Mouse (Mus musculus) duodenum, adult 2 months (tissue): ENCODE measurements around the gene Dixdc1. TPM values are rescaled to one million over a fixed set of nuclear protein-coding genes. Genes with fewer than 3 reads are reported as not detected.

ENCODE experiments used
- polyA plus RNA-seq: library from polyadenylated mRNA; depleted of rRNA; stranded (reverse); fragments of >200 nt; gene quantifications from 2 replicates; pipeline ENCODE4 v1.2.3, GENCODE M21; 2012; ENCODE audit warnings: low replicate concordance; rRNA removed

Gene Dixdc1
- 0.30 and 2.1 TPM in 2 replicates for polyA plus RNA-seq

DNA sequence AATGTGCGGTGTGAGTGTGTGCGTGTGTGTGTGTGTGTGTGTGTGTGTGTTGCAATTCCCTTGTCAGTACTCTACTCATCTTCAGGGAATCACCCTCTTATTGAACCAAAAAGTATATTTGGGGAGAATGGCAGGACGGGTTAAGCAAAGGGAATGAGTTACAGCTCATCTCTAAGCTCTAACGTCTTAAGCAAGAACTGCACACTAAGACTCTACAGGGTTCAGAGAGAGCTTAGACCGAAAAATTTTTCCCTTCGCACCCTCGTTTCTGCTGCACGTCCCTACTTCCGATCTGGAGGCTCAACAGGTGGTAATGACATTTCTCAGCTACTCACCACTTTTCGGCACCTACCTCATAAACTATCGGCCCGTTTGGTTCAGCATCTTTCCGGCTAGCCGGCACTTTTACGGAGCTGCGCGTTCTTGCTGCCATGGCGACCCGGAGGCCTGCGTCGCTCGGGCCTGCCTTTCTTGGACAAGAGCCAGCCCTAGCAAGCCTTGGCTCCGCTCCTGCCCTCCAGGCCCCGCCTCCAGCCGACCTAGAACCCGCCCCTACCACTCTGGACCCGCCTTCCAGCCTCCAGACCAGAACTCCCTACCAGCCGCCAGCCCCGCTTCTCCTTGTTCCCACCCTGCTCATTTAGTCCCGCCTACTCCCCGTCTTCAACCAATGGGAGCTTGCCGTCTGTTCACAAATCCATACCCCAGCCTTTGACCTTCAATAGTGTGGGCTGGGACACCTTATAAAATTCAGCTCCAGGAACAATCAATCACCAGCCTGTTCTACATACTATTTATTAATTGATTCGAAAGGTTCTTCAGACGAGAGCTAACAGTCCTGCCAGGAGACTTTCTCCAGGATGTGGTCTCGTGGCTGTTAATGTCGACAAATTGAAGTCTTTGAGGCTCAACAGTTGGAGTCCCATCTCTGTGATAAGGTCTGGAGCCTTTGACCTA, at the start of gene Dixdc1:
Gene Dixdc1 (minus strand): TSS at position 604 of the 957 bp plus-strand sequence.

DNA sequence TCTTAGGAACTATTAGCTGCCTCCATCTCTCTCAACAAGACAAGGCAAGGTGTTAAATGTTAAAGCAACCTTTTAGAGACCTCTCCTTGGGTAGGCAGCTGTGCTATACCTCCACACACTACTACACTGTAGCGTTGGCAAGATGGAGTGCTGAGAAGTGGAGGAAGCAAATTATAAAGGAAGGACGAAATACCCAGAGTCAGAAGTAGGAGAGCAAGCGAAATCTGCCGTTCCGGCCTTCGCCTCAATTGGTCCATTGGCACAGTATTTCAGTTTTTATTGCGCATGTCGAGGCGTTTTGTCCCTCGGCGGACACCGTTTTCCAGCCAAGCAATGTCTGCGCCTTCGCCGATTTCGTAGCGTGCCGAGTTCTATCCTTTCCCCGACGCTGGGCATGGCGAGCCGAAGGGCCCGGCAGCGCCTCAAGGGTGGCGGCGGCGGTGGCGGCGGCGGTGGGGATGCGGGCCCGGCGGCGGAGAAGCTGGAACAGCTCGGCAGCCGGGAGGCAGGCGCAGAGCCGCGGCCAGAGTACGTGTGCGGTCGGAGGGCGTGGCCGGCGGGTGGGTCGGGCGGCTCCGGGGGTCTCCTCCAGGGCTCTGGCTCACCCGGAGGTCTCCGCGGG, 35.8 kb upstream of the Dixdc1 start, which contains the start of the genes Alg9 and 1110032A03Rik:
Gene Alg9 (plus strand): TSS at position 29 of the 622 bp plus-strand sequence.
Gene 1110032A03Rik (minus strand): TSS at position 530 of the 622 bp plus-strand sequence.

DNA sequence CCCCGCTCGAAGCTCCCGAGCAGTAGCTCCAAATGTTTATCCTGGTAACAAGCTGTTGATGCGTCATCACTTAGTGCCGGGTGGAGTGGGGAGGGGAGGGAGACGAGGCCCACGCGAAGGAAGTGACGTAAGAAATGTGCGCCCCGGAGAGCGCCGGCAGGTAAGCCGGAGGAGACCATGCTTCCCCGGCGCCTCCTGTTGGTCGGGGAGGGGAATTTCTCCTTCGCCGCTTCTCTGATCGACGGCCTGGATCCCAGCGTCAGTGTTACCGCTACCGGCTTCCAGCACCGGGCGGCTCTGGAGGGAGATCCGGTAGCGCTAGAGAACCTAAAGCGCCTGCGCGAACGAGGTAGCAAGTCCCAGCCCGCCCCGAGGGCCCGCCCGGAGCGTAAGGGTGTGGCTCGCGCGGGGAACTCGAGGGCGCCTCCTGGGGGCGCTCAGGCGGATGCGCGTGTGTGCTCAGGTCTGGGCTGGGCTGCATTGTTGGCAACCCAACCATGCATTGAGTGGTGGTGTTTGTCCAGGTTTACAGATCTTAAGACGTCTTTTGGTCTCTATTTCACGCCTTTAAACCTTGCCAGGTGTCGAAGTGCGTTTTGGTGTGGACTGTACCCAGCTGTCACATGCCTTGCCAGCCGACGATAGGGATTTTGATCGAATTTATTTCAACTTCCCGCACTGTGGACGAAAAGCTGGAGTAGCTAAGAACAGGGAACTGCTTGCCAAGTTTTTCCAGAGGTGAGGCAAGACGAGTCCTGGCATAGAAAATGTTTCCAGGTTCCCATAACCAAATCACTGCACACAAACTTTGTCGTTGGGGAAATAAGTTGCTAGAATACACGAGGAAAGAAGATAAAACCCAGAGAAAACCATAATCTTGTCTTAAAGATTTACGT, 29.0 kb upstream of the Dixdc1 start, which contains the start of gene Fdxacb1:
Gene Fdxacb1 (plus strand): TSS at position 130 of the 896 bp plus-strand sequence.

DNA sequence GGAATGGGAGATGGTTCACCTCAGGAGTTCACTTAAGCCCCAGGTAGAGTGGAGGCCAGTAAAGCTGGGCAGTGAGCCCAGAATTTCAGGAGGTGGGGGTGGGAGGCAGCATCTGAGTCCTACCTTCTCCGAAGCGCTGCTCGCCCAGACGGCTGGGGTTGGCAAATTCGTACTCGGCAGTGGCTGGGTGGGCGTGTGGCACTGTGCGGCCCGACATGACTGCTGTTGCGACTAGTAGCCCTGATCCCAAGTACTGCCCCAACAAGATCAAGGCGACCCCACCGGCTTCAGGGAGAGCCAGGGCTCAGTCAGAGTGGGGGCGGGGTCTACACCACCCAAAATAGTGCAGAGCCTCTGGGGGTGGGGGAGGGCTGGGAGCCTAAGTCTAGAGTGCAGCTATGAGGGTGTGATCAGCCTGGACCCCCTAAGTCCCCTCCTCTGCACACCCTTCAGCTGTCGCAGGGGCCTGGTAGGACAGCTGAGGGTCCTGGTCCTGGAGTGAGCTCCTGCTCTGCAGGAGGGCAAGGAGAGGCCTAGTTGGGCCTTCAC, 12.8 kb upstream of the Dixdc1 start, which contains the start of gene Hspb2:
Gene Hspb2 (minus strand): TSS at position 301 of the 549 bp plus-strand sequence.

DNA sequence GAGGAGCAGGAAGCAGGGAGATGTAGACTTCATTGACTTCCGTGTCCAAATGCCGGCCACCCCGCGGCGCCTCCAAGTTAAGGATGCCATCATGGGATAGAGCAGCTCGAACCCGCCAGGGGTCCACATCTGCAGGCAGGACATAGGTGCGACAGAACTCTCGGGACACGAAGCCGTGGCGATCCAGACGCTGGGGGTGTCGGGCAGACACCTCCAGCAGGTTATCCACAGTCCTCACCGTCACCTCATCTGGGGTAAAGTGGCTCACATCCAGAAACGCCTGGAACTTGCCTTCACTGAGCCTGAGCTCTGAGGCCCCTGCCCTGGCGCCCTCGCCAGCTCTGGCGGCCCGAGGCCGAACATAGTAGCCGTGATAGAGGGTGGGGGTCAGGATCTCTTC, 12.0 kb upstream of the Dixdc1 start, which contains the start of gene Cryab:
Gene Cryab (plus strand): TSS at position 3 of the 400 bp plus-strand sequence.

DNA sequence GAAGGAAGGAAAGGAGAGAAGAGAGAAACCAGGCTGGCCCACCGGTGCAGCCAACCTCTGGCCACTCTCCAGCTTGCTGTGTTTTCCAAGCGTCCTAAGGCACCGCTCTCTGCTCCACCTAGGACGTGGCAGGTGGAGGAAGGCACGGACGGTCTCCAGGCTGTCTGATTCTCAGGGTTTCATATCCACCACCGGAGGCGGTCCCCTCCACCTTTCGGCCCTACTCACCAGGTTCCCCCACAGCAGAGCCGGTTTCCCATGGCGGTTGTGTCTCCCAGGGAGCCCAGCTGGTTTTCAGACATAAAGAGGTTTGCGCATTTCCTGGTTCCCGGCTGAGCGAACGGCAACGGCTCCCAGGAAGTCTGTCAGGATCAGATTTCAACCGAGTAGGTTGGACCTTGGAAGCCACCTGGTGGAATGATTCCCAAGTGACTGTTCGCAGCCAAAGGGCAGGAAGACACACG, 6.9 kb upstream of the Dixdc1 start, which contains the start of gene 2310030G06Rik:
Gene 2310030G06Rik (minus strand): TSS at position 323 of the 464 bp plus-strand sequence.

DNA sequence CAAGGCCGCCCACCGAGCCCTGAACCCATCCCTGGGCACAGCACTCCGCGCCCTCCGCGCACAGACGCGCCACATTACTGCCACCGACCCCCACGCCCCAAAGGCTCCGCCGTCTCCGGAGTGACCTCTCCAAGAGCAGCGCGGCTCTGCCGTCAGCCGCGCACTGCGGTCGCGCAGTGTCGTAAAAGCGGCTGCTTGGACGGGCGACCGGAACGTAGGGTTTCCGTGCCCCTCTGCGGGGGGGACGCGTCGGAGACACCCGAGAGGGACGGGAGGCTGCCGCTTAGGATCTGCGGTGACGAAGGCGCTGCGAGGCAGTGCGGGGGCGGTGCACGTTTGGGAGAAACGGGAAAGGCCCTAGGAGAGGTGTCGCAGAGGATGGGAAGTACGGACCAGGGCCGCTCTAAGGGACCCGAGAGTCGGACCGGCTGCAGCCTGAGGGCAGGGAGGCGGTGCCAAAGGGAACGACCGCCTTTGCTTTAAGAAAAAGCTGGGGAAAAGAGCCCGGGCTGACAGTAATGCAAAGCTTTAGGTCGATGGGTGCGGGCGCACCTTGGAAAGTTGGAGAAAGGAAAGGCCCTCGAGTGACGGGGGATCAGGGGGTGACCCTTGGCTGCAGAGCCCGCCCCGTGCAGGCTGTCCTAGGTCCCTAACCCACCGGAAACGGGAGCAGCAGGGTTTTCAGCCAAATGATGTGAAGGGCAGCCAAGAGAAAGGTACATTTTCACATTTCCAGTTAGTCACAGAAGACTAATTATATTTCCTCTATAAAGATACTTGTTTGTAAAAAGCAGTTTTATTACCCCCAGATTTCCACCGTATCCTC, 79.7 kb downstream of the Dixdc1 start, which contains the start of gene Dlat:
Gene Dlat (minus strand): TSS at position 389 of the 826 bp plus-strand sequence.

DNA sequence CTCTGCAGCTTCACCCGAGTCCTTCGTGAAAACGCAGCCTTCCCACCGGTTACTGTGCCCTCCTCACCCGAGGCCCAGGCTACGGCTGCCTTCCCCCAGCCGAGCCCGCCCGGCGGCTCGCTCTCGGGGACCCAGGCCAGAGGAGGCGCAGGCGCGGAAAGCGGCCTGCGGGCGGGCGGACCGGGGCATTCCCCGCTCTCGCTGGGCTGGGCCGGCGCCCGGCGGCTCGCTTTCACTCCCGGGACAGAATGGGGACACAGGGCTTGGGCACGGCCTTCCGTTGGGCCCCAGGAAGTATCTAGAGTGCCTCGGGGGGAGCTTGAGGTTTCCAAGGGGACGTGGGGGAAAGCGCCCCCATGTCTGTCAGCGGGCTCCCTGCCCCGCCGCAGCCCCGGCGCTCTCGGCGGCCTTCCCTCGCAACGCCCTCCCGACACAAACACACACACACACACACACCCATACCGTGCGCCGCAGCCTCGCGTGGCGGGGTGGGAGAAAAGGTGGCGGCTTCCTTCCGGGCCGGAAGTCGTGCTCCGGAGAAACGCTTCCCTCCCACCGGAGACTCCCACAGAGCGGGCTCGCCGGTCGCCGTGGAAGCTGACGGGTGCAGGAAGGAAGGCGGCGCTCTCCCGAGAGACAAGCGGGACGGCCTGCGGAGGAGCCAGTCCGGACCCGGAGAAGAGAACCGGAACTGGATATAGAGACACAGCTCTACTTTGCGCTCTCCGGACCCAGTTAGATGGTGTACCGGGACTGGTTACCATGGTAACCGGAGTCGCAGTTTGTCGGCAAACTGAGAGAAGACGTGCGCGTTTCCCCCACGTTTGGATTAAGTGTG, 122.3 kb downstream of the Dixdc1 start, which contains the start of the genes Pih1d2 and Nkapd1:
Gene Pih1d2 (plus strand): TSS at position 556 of the 838 bp plus-strand sequence.
Gene Nkapd1 (minus strand): TSS at position 699 of the 838 bp plus-strand sequence.

Other genes with a start within 250 kb of the Dixdc1 start
- 0.26 and 16.1 TPM in 2 replicates for gene Plet1, start 245.0 kb downstream of the Dixdc1 start, polyA plus RNA-seq
- gene Pts, start 210.8 kb downstream of the Dixdc1 start, polyA plus RNA-seq, result 11.8 and 14.8 TPM in 2 replicates
- gene Il18, start 184.7 kb downstream of the Dixdc1 start, polyA plus RNA-seq, result 12.4 and 14.0 TPM in 2 replicates
- gene Bco2, start 184.3 kb downstream of the Dixdc1 start, polyA plus RNA-seq, result 5.6 and 10.1 TPM in 2 replicates
- gene Tex12, start 178.2 kb downstream of the Dixdc1 start, polyA plus RNA-seq, result not detected in 2 replicates
- gene Sdhd, start 135.7 kb downstream of the Dixdc1 start, polyA plus RNA-seq, result 493 and 524 TPM in 2 replicates
- 49.7 and 77.5 TPM in 2 replicates for gene Timm8b, start 135.6 kb downstream of the Dixdc1 start, polyA plus RNA-seq
- 0.30 and 0.44 TPM in 2 replicates for gene Pih1d2, start 122.2 kb downstream of the Dixdc1 start, polyA plus RNA-seq
- 2.1 and 3.4 TPM in 2 replicates for gene Nkapd1, start 122.1 kb downstream of the Dixdc1 start, polyA plus RNA-seq
- gene Dlat, start 79.7 kb downstream of the Dixdc1 start, polyA plus RNA-seq, result 9.7 and 18.9 TPM in 2 replicates
- 8.1 and 11.5 TPM in 2 replicates for gene 2310030G06Rik, start 7.0 kb upstream of the Dixdc1 start, polyA plus RNA-seq
- 38.3 and 50.6 TPM in 2 replicates for gene Cryab, start 11.8 kb upstream of the Dixdc1 start, polyA plus RNA-seq
- 8.3 and 12.9 TPM in 2 replicates for gene Hspb2, start 12.8 kb upstream of the Dixdc1 start, polyA plus RNA-seq
- 1.9 and 2.8 TPM in 2 replicates for gene Fdxacb1, start 28.7 kb upstream of the Dixdc1 start, polyA plus RNA-seq
- gene Alg9, start 35.5 kb upstream of the Dixdc1 start, polyA plus RNA-seq, result 15.5 and 18.9 TPM in 2 replicates
- 12.4 and 15.5 TPM in 2 replicates for gene 1110032A03Rik, start 36.0 kb upstream of the Dixdc1 start, polyA plus RNA-seq
- gene Ppp2r1b, start 105.8 kb upstream of the Dixdc1 start, polyA plus RNA-seq, result 1.4 and 1.6 TPM in 2 replicates